Mouse (Mus musculus) lung, adult 2 months (tissue): ENCODE measurements around the gene Nup210. TPM values are rescaled to one million over a fixed set of nuclear protein-coding genes. Genes with fewer than 3 reads are reported as not detected.

Experiments used
- DNase-seq: peaks from one replicate; pipeline ENCODE4 v3.0.0; 2022
- H3K4me1 ChIP-seq: fragments of 200-500 bp; 2 replicates; pipeline ENCODE4 v1.6.1; 2011; ENCODE audit warnings: low read length; ENCODE audit not compliant: control insufficient read depth, insufficient read depth
- H3K4me3 ChIP-seq: fragments of 200-500 bp; replicated peaks from 2 replicates; pipeline ENCODE3; 2011; ENCODE audit warnings: low read depth, mild to moderate bottlenecking, control low read depth, low read length; ENCODE audit errors: extremely low read depth
- CTCF ChIP-seq: fragments of 200-500 bp; IDR thresholded peaks from 2 replicates; pipeline ENCODE4 v1.5.1; 2011; ENCODE audit warnings: mild to moderate bottlenecking, low read length, control low read depth; ENCODE audit not compliant: insufficient read depth
- POLR2A ChIP-seq: fragments of 200-500 bp; IDR thresholded peaks from 2 replicates; pipeline ENCODE4 v1.6.1; 2011; ENCODE audit warnings: low read depth, mild to moderate bottlenecking, control low read depth, low read length, borderline replicate concordance; ENCODE audit errors: extremely low read depth
- WGBS: fragments of 180-500 bp; shearing (Covaris S2); methylation state at CpG from one replicate; pipeline ENCODE4 v1.1.7; 2018; 5-methylcytosine and 5-hydroxymethylcytosine counted together
- polyA plus RNA-seq: library from polyadenylated mRNA; depleted of rRNA; stranded (reverse); fragments of >200 nt; gene quantifications from 2 replicates; pipeline ENCODE4 v1.2.3, GENCODE M21; 2012; rRNA removed

Nup210 gene
- 25.7 and 40.2 TPM in 2 replicates for polyA plus RNA-seq

GRCm38 (mm10) chr6:91116244-91117145 is at the start of gene Nup210:
Gene Nup210, minus strand, starts transcription at chr6:91116829.
- H3K4me3 ChIP-seq = peak within 1 kb of the TSS; percentile 77
- 1% methylated on average over 93 of the region's 93 CpGs for WGBS
- H3K4me1 ChIP-seq = peaks cover 9% of the 10 kb centered on the region; the same call in 1 of the 2 replicates
- TF ChIP-seq POLR2A (no peak; the same call in 1 of the 2 replicates), CTCF (peak; percentile 66)
- DNase-seq = peak; percentile 89

GRCm38 (mm10) chr6:91165210-91165609 is 48.6 kb upstream of the Nup210 start:
- TF ChIP-seq POLR2A (no peak), CTCF (peak; percentile 87)
- Histone ChIP-seq H3K4me3 (no peak overlapping the region), H3K4me1 (no peaks in the 10 kb centered on the region)
- 34% methylated on average over 3 of the region's 3 CpGs for WGBS
- DNase-seq = peak; percentile 62

- Histone ChIP-seq H3K4me1 (no peaks in the 10 kb centered on the region), H3K4me3 (no peak overlapping the region)
- TF ChIP-seq POLR2A = no peak
- no peak for TF ChIP-seq CTCF
- DNase-seq = no peak
- 90% methylated on average over 2 of the region's 2 CpGs for WGBS
Observed at GRCm38 (mm10) chr6:91164584-91164983, 48.0 kb upstream of the Nup210 start.

- no peak for TF ChIP-seq CTCF
- no peak for TF ChIP-seq POLR2A
- 76% methylated on average over 5 of the region's 5 CpGs for WGBS
- H3K4me1 ChIP-seq = no peaks in the 10 kb centered on the region
- H3K4me3 ChIP-seq = no peak overlapping the region
- DNase-seq = no peak
Observed at GRCm38 (mm10) chr6:91163195-91163911, 46.7 kb upstream of the Nup210 start.

GRCm38 (mm10) chr6:91162314-91162713 is 45.7 kb upstream of the Nup210 start:
- Histone ChIP-seq H3K4me1 (no peaks in the 10 kb centered on the region), H3K4me3 (no peak overlapping the region)
- no peak for TF ChIP-seq POLR2A
- whole genome bisulfite sequencing = 86% methylated on average over 5 of the region's 5 CpGs
- no peak for DNase-seq

GRCm38 (mm10) chr6:91161506-91162235 is 45.0 kb upstream of the Nup210 start:
- no peak for DNase-seq
- TF ChIP-seq POLR2A = no peak
- TF ChIP-seq CTCF = no peak
- H3K4me3 ChIP-seq = no peak overlapping the region
- 77% methylated on average over 6 of the region's 6 CpGs for WGBS
- 0 out of 2 replicates have a peak, but pooled peaks cover 4% of the 10 kb centered on the region for H3K4me1 ChIP-seq

- Histone ChIP-seq H3K4me3 (no peak overlapping the region), H3K4me1 (0 out of 2 replicates have a peak, but pooled peaks cover 4% of the 10 kb centered on the region)
- DNase-seq = no peak
- TF ChIP-seq CTCF = no peak
- no peak for TF ChIP-seq POLR2A
- WGBS = 90% methylated on average over 2 of the region's 2 CpGs
Observed at GRCm38 (mm10) chr6:91160976-91161375, 44.3 kb upstream of the Nup210 start.

GRCm38 (mm10) chr6:91160399-91160798 is 43.8 kb upstream of the Nup210 start:
- no peak for TF ChIP-seq POLR2A
- no peak for TF ChIP-seq CTCF
- DNase-seq = no peak
- 29% methylated on average over 3 of the region's 3 CpGs for WGBS
- Histone ChIP-seq H3K4me1 (0 out of 2 replicates have a peak, but pooled peaks cover 4% of the 10 kb centered on the region), H3K4me3 (no peak overlapping the region)

GRCm38 (mm10) chr6:91159047-91159446 is 42.4 kb upstream of the Nup210 start:
- TF ChIP-seq CTCF = no peak
- TF ChIP-seq POLR2A = no peak
- 73% methylated on average over 9 of the region's 9 CpGs for WGBS
- no peak for DNase-seq
- Histone ChIP-seq H3K4me1 (0 out of 2 replicates have a peak, but pooled peaks cover 4% of the 10 kb centered on the region), H3K4me3 (no peak overlapping the region)
